Mouse (Mus musculus): ENCODE measurements at regions not wholly inside any gene's neighbourhood (a gene's known extent, or its start where the extent isn't known, plus 50 kb on each side); places are given as distances from the start of the nearest gene placed in this dataset.

DNA sequence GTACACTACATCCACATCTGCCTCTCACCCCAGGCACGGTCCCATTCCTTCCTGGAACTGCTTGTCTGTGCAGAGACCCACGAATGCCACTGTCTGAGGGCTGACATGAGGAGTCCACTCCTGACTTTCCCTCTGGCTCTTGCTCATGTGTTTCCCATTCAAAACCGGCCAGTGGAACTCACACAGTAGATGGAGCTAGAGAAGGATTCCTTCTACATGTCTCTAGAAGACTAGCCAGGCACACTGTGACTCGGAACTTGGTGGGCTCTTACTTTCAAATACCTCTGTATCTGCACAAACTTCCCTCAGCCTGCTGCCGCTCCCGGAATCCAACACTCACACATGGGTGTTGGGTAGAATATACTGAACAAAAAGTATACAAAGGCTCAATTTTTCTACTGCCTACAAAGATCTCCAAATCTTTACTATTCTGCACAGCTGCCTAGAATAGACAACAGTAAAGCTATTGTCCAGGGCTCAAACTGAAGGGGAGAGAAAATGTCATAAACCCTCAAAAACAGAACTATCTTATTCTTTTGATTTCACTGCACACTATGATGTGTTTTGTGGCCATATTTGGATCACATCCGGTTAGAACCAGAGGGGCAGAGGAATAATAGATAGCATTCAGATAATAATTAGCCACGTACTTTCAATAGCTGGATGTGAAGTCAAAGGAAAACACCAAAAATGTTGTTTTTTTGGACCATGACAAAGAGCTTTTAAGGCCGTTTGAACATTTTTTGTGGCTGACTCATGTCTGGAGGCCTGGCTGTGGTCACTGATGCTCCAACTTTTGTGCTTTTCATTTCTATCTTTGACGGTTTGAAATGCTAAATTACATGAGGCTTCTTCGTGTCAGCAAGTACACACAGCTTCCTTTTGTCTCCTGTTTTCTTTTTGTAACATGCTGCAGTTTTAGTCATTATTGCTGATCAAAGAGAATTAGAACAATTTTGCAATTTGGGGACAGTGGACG lies 164.3 kb upstream of the Foxd3 start:
- DNase-seq, result peak; percentile 19 to 21
- intact Hi-C loops (cut with DNase I), result no loop called here

DNA sequence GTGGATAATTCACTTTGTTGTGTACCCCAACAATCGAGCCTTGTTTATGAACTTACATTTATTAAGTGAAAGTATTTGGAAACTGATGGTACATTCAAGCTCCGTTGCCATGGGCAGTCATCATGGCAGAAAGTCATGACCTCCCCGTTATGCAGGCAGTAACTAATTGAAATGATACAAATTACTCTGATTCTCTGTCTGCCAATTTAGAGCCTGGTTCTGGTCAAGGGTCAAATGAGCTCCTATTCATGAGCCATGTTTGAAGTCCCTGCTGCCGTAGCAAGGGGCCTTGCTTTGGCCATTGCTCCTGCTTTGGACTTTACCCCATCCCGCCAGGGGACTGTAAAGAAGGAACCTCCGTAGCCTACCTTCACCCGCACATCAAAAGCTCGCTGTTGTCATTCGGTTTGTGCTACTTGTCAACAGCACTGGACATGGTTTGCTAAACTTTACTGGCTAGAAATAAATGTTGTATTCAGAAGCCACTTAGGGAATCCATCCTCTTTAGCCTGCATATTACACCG lies 152.8 kb upstream of the Foxd3 start:
- no peak for DNase-seq
- intact Hi-C loops (cut with DNase I), result no loop called here

- DNase-seq, result no peak
- intact Hi-C loops (cut with DNase I), result no loop called here
Measured at GRCm38 (mm10) chr4:99511993-99512392, 144.1 kb upstream of the Foxd3 start.

GRCm38 (mm10) chr4:99516883-99517282 lies 139.2 kb upstream of the Foxd3 start:
- DNase-seq, result no peak
- intact Hi-C loops (cut with DNase I), result no loop called here

DNA sequence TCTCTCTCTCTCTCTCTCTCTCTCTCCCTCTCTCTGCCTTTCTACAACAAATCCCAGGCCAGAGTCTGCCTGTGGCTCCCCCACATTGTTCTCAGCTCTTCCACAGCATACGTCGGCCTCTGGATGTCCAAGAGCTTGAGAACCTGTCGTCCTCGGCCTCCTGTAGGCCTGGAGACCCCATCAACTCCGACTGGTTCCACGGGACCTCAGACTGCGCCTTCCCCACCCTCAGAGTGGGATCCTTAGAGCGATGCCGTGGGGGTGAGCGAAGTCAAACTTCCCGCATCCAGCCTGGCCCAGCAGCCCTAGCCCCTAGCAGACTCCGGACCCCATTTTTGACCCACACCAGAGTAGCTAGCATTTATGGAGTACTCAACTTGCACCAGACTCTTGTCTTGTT lies 128.7 kb upstream of the Foxd3 start:
- intact Hi-C loops (cut with DNase I), result no loop called here
- DNase-seq, result no peak

DNA sequence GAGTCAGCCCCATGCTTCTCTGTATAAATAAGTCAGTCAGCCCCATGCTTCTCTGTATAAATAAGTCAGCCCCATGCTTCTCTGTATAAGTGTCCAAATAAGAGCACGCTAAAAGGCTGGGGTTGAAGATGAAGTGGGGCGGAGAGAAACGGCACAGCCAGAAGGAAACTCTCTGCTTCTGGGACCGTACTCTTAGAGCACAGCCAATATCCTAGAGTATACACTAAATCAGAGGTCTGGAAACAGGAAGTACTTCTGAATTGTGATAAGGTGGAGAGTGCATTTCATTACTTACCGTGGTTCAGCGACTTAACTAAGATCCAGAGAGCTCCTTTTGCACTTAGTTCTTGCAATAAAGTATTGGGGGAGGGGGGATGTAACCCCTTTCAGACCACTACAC lies 112.1 kb upstream of the Foxd3 start:
- intact Hi-C loops (cut with DNase I), result no loop called here
- no peak for DNase-seq

- intact Hi-C loops (cut with DNase I), result no loop called here
- no peak for DNase-seq
Measured at GRCm38 (mm10) chr4:99545742-99546141, 110.4 kb upstream of the Foxd3 start.

DNA sequence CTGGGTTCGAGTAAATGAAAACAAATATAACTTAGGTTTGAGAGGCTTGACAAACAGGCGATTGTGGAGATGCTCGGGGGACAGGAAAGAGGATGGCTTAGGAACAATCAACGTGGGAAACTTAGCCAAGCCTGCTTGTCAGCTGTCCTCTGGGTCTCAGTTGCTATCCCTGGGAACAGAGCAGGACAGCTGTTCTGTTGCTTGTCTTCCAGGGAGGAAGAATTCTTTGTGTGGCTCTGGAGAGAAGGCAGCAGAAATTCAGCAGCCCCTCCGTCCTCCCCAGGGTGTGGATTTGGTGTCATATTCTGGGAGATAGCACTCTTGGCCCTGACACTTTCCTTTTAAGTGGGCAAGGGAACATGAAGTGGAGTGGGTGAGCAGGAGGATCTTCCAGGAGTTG lies 98.1 kb upstream of the Foxd3 start:
- intact Hi-C loops (cut with DNase I), result no loop called here
- DNase-seq, result peak; percentile 8 to 9

DNA sequence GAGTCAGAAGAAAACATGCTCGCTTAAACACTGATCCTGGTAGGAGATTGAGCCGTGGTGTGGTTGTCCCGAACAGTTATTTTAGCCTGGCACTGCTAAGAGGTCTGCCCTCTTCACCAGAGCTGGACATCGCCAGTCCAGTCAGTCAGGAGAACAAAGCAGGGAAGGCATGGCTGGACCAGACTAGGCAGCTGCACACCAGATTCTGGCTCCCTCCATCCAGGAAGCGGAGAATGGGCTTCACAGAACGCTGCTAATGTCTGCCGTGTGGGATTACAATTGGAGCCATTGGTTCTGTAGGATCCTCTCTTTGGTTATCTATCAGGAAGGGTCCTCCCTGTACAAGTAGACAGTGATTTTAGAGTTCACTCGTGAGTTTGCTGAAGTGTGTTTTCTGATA lies 95.5 kb upstream of the Foxd3 start:
- intact Hi-C loops (cut with DNase I), result no loop called here
- DNase-seq, result no peak

GRCm38 (mm10) chr4:99561506-99561937 lies 94.6 kb upstream of the Foxd3 start:
- DNase-seq, result peak; percentile 4 to 22
- intact Hi-C loops (cut with DNase I), result no loop called here

DNA sequence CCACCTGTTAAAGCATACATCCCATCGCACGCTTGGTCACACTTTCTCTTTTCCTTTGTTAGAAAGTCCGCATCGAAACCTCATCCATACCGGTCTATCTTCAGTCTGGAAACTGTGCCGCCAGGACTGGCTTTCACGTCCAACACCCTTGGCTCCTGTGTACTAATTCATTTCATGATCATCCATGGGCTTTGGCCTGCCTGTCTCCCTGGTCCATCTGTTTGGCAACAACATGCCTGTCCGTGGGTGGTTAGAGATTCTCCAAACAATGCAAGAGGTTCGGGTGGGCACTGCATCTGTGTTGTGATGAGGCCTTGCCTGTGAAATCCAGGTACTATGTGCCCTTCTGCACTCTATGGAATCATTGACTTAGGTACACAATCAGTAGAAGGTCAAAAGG lies 90.7 kb upstream of the Foxd3 start:
- DNase-seq, result no peak
- intact Hi-C loops (cut with DNase I), result no loop called here

DNA sequence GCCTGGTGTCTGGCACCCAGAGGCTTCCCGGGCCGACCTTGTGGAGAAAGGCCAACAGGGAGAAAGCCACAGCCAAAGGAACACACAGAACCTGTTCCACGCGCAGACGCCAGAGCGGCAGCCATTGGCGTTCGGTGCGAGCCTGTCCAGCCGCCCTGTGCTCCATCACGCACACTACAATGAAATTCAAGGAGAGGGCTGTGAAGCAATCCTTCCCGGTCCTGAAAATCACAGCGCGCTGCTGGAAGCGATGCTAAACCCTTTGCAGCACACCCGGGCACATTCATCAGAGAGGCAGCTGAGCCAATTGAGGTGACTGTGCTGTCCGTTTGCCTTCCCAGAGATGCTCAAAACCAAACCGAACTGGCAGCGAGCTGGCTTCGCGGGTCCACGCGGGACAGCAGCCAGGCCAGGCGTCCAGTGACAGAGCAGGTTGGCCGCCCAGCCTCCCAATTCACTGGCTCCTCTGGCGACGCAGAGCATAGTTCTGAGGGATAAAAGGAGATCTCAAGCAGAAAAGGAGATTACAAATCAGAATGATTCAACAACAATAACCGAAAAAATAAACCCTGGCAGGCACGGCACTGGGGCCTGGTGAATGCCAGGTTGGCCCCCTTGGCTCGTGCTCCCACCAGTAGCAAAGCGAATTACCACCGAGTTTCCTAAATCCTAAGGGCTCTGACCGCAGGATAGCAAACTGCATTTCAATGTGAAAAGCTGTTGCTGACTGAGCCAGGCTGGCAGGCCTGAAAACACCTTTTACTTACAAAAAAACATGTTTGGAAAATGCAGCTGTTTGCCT lies 83.1 kb upstream of the Foxd3 start:
- DNase-seq, result peak; percentile 8 to 15
- intact Hi-C loops (cut with DNase I), result no loop called here

- intact Hi-C loops (cut with DNase I), result no loop called here
- DNase-seq, result no peak
Measured at GRCm38 (mm10) chr4:99574021-99574531, 82.0 kb upstream of the Foxd3 start.

DNA sequence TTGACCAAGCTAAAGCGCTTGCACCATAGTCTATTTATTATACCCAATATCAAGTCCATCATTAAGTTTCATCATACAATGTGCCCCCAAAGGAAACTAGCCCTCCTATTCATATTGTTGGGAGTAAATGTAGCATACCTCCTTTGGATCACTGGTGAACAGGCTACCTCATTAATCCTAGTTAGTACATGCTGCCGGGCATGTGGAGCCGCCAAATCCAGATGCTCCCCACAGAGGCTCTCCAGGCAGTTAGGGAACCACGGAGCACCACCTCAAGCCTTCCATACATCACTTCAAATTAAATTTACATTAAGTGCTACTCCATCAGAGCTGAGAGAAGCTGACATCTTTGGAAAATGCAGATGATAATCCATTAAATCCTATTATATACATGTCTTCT lies 81.1 kb upstream of the Foxd3 start:
- intact Hi-C loops (cut with DNase I), result no loop called here
- no peak for DNase-seq

GRCm38 (mm10) chr4:99597781-99598180 lies 58.3 kb upstream of the Foxd3 start:
- intact Hi-C loops (cut with DNase I), result no loop called here

DNA sequence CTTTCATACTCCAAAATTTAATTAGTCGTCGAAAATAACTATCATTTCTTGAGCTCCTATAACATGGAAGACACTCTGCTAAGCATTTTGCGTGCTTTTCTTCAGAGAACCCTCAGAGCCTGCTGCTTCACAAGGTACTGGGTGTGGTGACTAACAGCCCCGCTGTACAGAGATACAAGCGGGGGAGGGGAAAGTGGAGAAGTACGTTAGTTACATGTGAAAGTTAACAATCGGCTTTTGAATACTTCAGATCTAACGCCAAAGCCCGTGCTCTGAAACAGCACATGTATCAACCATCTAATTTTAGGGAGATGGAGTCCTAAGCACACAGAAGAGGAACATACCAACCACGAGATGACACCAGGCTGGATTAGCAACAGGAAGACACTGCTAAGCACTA lies 55.4 kb upstream of the Foxd3 start:
- no peak for DNase-seq
- intact Hi-C loops (cut with DNase I), result no loop called here

More at GRCm38 (mm10) chr4:99597781-99598180, 58.3 kb upstream of the Foxd3 start:
- no peak for DNase-seq

GRCm38 (mm10) chr4:99601463-99601862 lies 54.6 kb upstream of the Foxd3 start:
- DNase-seq, result no peak
- intact Hi-C loops (cut with DNase I), result no loop called here

All from heart, postnatal 10 days (tissue).